Mouse (Mus musculus) heart, embryonic 15.5 days (tissue): Measurements from ENCODE around the gene Emb. TPM values are rescaled to one million over a fixed set of nuclear protein-coding genes. Genes with fewer than 3 reads are reported as not detected.

Experiments
- ATAC-seq: fragments of 200-750 bp; cut with Nextera tagmentation; replicated peaks from 2 replicates; pipeline ENCODE4 v1.8.0; 2017; ENCODE audit warnings: low read depth, moderate TSS enrichment; ENCODE audit not compliant: insufficient number of reproducible peaks, insufficient read depth, low FRiP score
- H3K27ac ChIP-seq: fragments of 300-500 bp; sonication (generic); 2 replicates; pipeline ENCODE4 v1.5.1; 2015; ENCODE audit warnings: mild to moderate bottlenecking, inconsistent platforms
- H3K27me3 ChIP-seq: fragments of 300-500 bp; sonication (generic); 2 replicates; pipeline ENCODE4 v1.6.1; 2015; ENCODE audit warnings: inconsistent platforms
- H3K36me3 ChIP-seq: fragments of 300-500 bp; sonication (generic); 2 replicates; pipeline ENCODE4 v1.6.1; 2015; ENCODE audit warnings: mild to moderate bottlenecking, inconsistent platforms
- H3K4me1 ChIP-seq: fragments of 300-500 bp; sonication (generic); replicated peaks from 2 replicates; pipeline ENCODE4 v1.6.1; 2015; ENCODE audit warnings: inconsistent platforms
- H3K4me2 ChIP-seq: fragments of 300-500 bp; sonication (generic); 2 replicates; pipeline ENCODE4 v1.6.1; 2015; ENCODE audit warnings: inconsistent platforms, mild to moderate bottlenecking, moderate library complexity
- H3K4me3 ChIP-seq: fragments of 300-500 bp; sonication (generic); 2 replicates; pipeline ENCODE4 v1.5.1; 2015; ENCODE audit warnings: mild to moderate bottlenecking, inconsistent platforms
- H3K9ac ChIP-seq: fragments of 300-500 bp; sonication (generic); 2 replicates; pipeline ENCODE4 v1.6.1; 2015; ENCODE audit warnings: mild to moderate bottlenecking, inconsistent platforms
- H3K9me3 ChIP-seq: fragments of 300-500 bp; sonication (generic); replicated peaks from 2 replicates; pipeline ENCODE4 v1.6.1; 2016; ENCODE audit warnings: inconsistent platforms
- WGBS: fragments of 180-500 bp; shearing (Covaris S2); methylation state at CpG from one replicate; pipeline ENCODE4 v1.1.7; 2015; ENCODE audit warnings: mixed read lengths; 5-methylcytosine and 5-hydroxymethylcytosine counted together
- polyA plus RNA-seq: library from polyadenylated mRNA; unstranded; fragments of >200 nt; fragmentation: Nextera tagmentation; extraction: Ambion mirVana; gene quantifications from 2 replicates; pipeline ENCODE4 v1.2.1, GENCODE M21; 2015

The Emb gene
- polyA plus RNA-seq, 1 experiment from 2014 or later = 5.7 TPM

- no peak for ATAC-seq
- Histone ChIP-seq H3K4me2 (0 out of 2 replicates have a peak overlapping the region, but pooled peaks have one; percentile 2), H3K27ac (no peak overlapping the region), H3K27me3 (no peaks in the 10 kb centered on the region), H3K9me3 (no peaks in the 10 kb centered on the region), H3K4me1 (no peaks in the 10 kb centered on the region), H3K36me3 (no peaks in the 10 kb centered on the region), H3K4me3 (no peak overlapping the region), H3K9ac (no peak overlapping the region)
- 43% methylated on average over 22 of the region's 22 CpGs for WGBS
These were observed 5.4 kb upstream of the Emb start for GRCm38 (mm10) chr13:117202755-117203471.

- Histone ChIP-seq H3K4me3 (no peak overlapping the region), H3K27me3 (no peaks in the 10 kb centered on the region), H3K36me3 (no peaks in the 10 kb centered on the region), H3K9ac (no peak overlapping the region), H3K9me3 (no peaks in the 10 kb centered on the region), H3K4me2 (no peak overlapping the region), H3K27ac (no peak overlapping the region), H3K4me1 (no peaks in the 10 kb centered on the region)
- WGBS = 86% methylated on average over 7 of the region's 7 CpGs
- ATAC-seq = no peak
These were observed 3.7 kb upstream of the Emb start for GRCm38 (mm10) chr13:117204685-117205084.

GRCm38 (mm10) chr13:117206066-117206465, 2.3 kb upstream of the Emb start:
- H3K27ac ChIP-seq = no peak overlapping the region
- no peaks in the 10 kb centered on the region for H3K36me3 ChIP-seq
- no peak for ATAC-seq
- no peaks in the 10 kb centered on the region for H3K9me3 ChIP-seq
- H3K27me3 ChIP-seq = no peaks in the 10 kb centered on the region
- no peak overlapping the region for H3K4me3 ChIP-seq
- 86% methylated on average over 8 of the region's 8 CpGs for WGBS
- no peak overlapping the region for H3K4me2 ChIP-seq
- no peaks in the 10 kb centered on the region for H3K4me1 ChIP-seq
- no peak overlapping the region for H3K9ac ChIP-seq

GRCm38 (mm10) chr13:117211386-117211875, 3.1 kb downstream of the Emb start:
- no peak overlapping the region for H3K4me2 ChIP-seq
- no peaks in the 10 kb centered on the region for H3K9me3 ChIP-seq
- no peak overlapping the region for H3K4me3 ChIP-seq
- no peak overlapping the region for H3K27ac ChIP-seq
- H3K9ac ChIP-seq = no peak overlapping the region
- 52% methylated on average over 11 of the region's 11 CpGs for WGBS
- H3K27me3 ChIP-seq = no peaks in the 10 kb centered on the region
- no peak; the same call in 1 of the 2 replicates for ATAC-seq
- H3K4me1 ChIP-seq = no peaks in the 10 kb centered on the region
- H3K36me3 ChIP-seq = no peaks in the 10 kb centered on the region

GRCm38 (mm10) chr13:117215481-117215880, 7.1 kb downstream of the Emb start:
- Histone ChIP-seq H3K4me2 (no peak overlapping the region), H3K4me3 (no peak overlapping the region), H3K4me1 (peaks cover 7% of the 10 kb centered on the region), H3K27ac (0 out of 2 replicates have a peak overlapping the region, but pooled peaks have one; percentile 15), H3K27me3 (peaks cover 6% of the 10 kb centered on the region), H3K36me3 (no peaks in the 10 kb centered on the region), H3K9me3 (no peaks in the 10 kb centered on the region), H3K9ac (no peak overlapping the region)
- ATAC-seq = no peak
- 29% methylated on average over 10 of the region's 10 CpGs for whole genome bisulfite sequencing

- WGBS = 28% methylated on average over 10 of the region's 10 CpGs
- H3K9me3 ChIP-seq = no peaks in the 10 kb centered on the region
- H3K36me3 ChIP-seq = no peaks in the 10 kb centered on the region
- H3K27me3 ChIP-seq = peaks cover 7% of the 10 kb centered on the region
- ATAC-seq = no peak
- no peak overlapping the region for H3K4me2 ChIP-seq
- no peak overlapping the region for H3K27ac ChIP-seq
- H3K9ac ChIP-seq = no peak overlapping the region
- peaks cover 11% of the 10 kb centered on the region for H3K4me1 ChIP-seq
- no peak overlapping the region for H3K4me3 ChIP-seq
These were observed 7.8 kb downstream of the Emb start for GRCm38 (mm10) chr13:117216126-117216525.

- no peak for ATAC-seq
These were observed 8.5 kb downstream of the Emb start for GRCm38 (mm10) chr13:117216752-117217363.

GRCm38 (mm10) chr13:117217621-117218020, 9.3 kb downstream of the Emb start:
- H3K36me3 ChIP-seq = no peaks in the 10 kb centered on the region
- ATAC-seq = no peak
- H3K27ac ChIP-seq = no peak overlapping the region
- 66% methylated on average over 11 of the region's 11 CpGs for WGBS
- peaks cover 7% of the 10 kb centered on the region for H3K27me3 ChIP-seq
- no peak overlapping the region for H3K9ac ChIP-seq
- H3K4me1 ChIP-seq = peaks cover 14% of the 10 kb centered on the region
- H3K4me2 ChIP-seq = no peak overlapping the region
- H3K9me3 ChIP-seq = no peaks in the 10 kb centered on the region
- H3K4me3 ChIP-seq = no peak overlapping the region

More at GRCm38 (mm10) chr13:117216752-117217363, 8.5 kb downstream of the Emb start:
- WGBS = 37% methylated on average over 9 of the region's 9 CpGs
- Histone ChIP-seq H3K4me1 (peaks cover 14% of the 10 kb centered on the region), H3K4me3 (no peak overlapping the region), H3K27ac (no peak overlapping the region), H3K9ac (no peak overlapping the region), H3K36me3 (no peaks in the 10 kb centered on the region), H3K27me3 (peaks cover 7% of the 10 kb centered on the region), H3K9me3 (no peaks in the 10 kb centered on the region), H3K4me2 (no peak overlapping the region)

GRCm38 (mm10) chr13:117218092-117218491, 9.8 kb downstream of the Emb start:
- 88% methylated on average over 2 of the region's 2 CpGs for WGBS

GRCm38 (mm10) chr13:117219871-117220500, 11.7 kb downstream of the Emb start:
- ATAC-seq = no peak; the same call in 1 of the 2 replicates
- Histone ChIP-seq H3K9ac (peak overlapping the region; percentile 58; the same call in 1 of the 2 replicates), H3K4me2 (peak overlapping the region; percentile 99), H3K36me3 (no peaks in the 10 kb centered on the region), H3K4me1 (peaks cover 14% of the 10 kb centered on the region), H3K27ac (no peak overlapping the region), H3K4me3 (peak overlapping the region; percentile 70), H3K27me3 (peaks cover 7% of the 10 kb centered on the region), H3K9me3 (no peaks in the 10 kb centered on the region)
- WGBS = 10% methylated on average over 16 of the region's 16 CpGs

More at GRCm38 (mm10) chr13:117218092-117218491, 9.8 kb downstream of the Emb start:
- Histone ChIP-seq H3K4me1 (peaks cover 14% of the 10 kb centered on the region), H3K27ac (no peak overlapping the region), H3K36me3 (no peaks in the 10 kb centered on the region), H3K9ac (no peak overlapping the region), H3K4me2 (no peak overlapping the region), H3K27me3 (peaks cover 7% of the 10 kb centered on the region), H3K4me3 (no peak overlapping the region), H3K9me3 (no peaks in the 10 kb centered on the region)
- ATAC-seq = no peak
